Mouse (Mus musculus) ES-Bruce4 (cell line): Measurements from ENCODE around the gene Cenpb. TPM values are rescaled to one million over a fixed set of nuclear protein-coding genes. Genes with fewer than 3 reads are reported as not detected.

Experiments
- H3K27ac ChIP-seq: 2 replicates; pipeline ENCODE4 v1.5.1; 2012; ENCODE audit warnings: low read length, inconsistent platforms; ENCODE audit not compliant: insufficient read depth
- H3K27me3 ChIP-seq: 2 replicates; pipeline ENCODE4 v1.6.1; 2012; ENCODE audit warnings: mild to moderate bottlenecking, low read length, inconsistent platforms; ENCODE audit not compliant: control insufficient read depth, poor library complexity, insufficient read depth, severe bottlenecking
- H3K36me3 ChIP-seq: 2 replicates; pipeline ENCODE4 v1.6.1; 2012; ENCODE audit warnings: inconsistent platforms, mild to moderate bottlenecking, low read length, moderate library complexity; ENCODE audit not compliant: control insufficient read depth, poor library complexity, insufficient read depth, severe bottlenecking
- H3K4me1 ChIP-seq: one replicate; pipeline ENCODE4 v1.8.1; 2011; ENCODE audit warnings: low read length; ENCODE audit not compliant: control insufficient read depth, insufficient read depth
- H3K4me3 ChIP-seq: 2 replicates; pipeline ENCODE4 v1.5.1; 2011; ENCODE audit warnings: low read depth, mild to moderate bottlenecking, low read length
- H3K9ac ChIP-seq: 2 replicates; pipeline ENCODE4 v1.6.1; 2012; ENCODE audit warnings: low read depth, mild to moderate bottlenecking, inconsistent platforms; ENCODE audit not compliant: poor library complexity, severe bottlenecking
- H3K9me3 ChIP-seq: replicated peaks from 2 replicates; pipeline ENCODE4 v1.6.1; 2012; ENCODE audit warnings: mild to moderate bottlenecking, low read length, inconsistent platforms; ENCODE audit not compliant: control insufficient read depth, poor library complexity, insufficient read depth, severe bottlenecking
- CTCF ChIP-seq: IDR thresholded peaks from one replicate; pipeline ENCODE4 v1.8.1; 2011; ENCODE audit warnings: low read depth, low read length
- EP300 ChIP-seq: IDR thresholded peaks from 2 replicates; pipeline ENCODE4 v1.6.1; 2011; ENCODE audit warnings: low read depth, low read length; ENCODE audit not compliant: insufficient read depth
- POLR2A ChIP-seq: IDR thresholded peaks from one replicate; pipeline ENCODE4 v1.8.1; 2011; ENCODE audit warnings: low read length; ENCODE audit not compliant: insufficient read depth
- polyA plus RNA-seq: library from polyadenylated mRNA; stranded (reverse); fragments of >200 nt; gene quantifications from 2 replicates; pipeline ENCODE4 v1.2.4, GENCODE M21; 2011; ENCODE audit warnings: low read depth; ENCODE audit not compliant: missing spikeins, insufficient read depth, insufficient read length

The Cenpb gene
- polyA plus RNA-seq, 1 experiment: 12.2 TPM

DNA sequence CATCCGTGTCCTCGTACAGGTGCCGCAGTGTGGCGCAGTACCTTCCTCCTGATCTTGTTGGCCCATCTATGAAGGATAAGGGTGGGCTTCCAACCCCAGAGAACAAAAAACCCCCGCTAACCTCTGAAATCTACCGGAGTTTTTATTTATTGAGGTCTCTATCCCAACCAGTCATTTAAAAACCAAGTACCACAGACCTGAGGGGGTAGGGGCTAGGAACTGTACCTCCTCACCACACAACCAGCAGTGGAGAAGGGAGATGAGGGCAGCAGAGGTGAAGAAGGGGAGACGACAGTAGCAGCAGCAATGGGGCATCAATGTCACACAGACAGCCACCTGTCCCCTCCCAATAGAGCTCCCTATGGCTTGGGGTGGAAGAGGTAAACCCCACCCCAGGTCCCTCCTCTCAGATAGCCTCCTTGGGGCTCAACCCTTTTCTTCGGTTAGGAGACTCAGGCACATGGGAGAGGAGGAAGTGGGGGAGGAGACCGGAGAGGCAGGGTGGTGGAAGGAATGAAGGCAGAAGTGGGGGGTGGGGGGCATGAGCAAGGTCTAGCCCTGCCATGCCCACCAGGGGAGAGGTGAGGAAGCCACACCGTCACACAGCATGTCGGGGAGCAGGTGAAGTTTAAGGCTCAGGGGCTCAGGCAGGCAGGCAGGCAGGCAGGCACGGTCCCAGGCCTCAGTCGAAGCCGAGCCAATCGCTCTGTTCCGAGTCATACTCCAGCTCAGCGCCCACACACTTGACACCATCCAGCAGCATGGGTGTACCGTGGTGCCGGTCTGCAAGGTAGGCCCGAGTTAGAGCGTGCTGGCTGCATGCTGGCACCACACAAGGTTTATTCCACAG, 33.4 kb downstream of the Cenpb start:
- H3K9ac ChIP-seq: no peak overlapping the region
- H3K27me3 ChIP-seq: no peaks in the 10 kb centered on the region
- no peaks in the 10 kb centered on the region for H3K9me3 ChIP-seq
- TF ChIP-seq CTCF (no peak), EP300 (no peak), POLR2A (no peak)
- H3K4me3 ChIP-seq: no peak overlapping the region
- H3K4me1 ChIP-seq: no peaks in the 10 kb centered on the region
- peaks cover 30% of the 10 kb centered on the region for H3K36me3 ChIP-seq
- H3K27ac ChIP-seq: no peak overlapping the region

GRCm38 (mm10) chr2:131145536-131145935, 34.3 kb downstream of the Cenpb start:
- no peak for TF ChIP-seq POLR2A
- no peak for TF ChIP-seq CTCF
- no peak for TF ChIP-seq EP300
- Histone ChIP-seq H3K4me3 (no peak overlapping the region), H3K4me1 (no peaks in the 10 kb centered on the region), H3K27me3 (no peaks in the 10 kb centered on the region), H3K36me3 (peaks cover 23% of the 10 kb centered on the region), H3K9me3 (no peaks in the 10 kb centered on the region), H3K9ac (no peak overlapping the region), H3K27ac (no peak overlapping the region)

DNA sequence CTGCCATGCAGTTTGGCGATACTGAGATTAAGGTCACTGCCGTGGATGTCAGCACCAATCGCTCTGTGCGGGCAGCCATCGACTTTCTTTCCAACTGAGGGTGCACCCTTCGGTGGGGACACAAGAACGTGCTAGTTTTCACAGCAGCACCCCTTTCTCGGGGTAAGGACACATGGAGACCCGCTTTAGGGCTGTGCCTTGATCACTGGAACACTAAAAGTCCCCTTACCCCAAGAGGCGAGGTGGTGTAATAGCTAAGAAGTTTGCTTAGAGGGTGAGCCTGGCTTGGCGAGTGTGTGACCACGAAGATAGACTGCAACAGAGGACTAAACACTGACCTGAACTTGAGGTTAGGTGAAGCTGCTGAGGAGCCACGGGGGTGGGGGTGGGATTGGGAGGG, 34.7 kb downstream of the Cenpb start:
- H3K9ac ChIP-seq: no peak overlapping the region; the same call in 1 of the 2 replicates
- TF ChIP-seq CTCF (no peak), POLR2A (no peak), EP300 (no peak)
- no peaks in the 10 kb centered on the region for H3K4me1 ChIP-seq
- no peaks in the 10 kb centered on the region for H3K27me3 ChIP-seq
- H3K9me3 ChIP-seq: no peaks in the 10 kb centered on the region
- H3K4me3 ChIP-seq: peak overlapping the region; percentile 59
- H3K36me3 ChIP-seq: peaks cover 23% of the 10 kb centered on the region
- H3K27ac ChIP-seq: no peak overlapping the region

DNA sequence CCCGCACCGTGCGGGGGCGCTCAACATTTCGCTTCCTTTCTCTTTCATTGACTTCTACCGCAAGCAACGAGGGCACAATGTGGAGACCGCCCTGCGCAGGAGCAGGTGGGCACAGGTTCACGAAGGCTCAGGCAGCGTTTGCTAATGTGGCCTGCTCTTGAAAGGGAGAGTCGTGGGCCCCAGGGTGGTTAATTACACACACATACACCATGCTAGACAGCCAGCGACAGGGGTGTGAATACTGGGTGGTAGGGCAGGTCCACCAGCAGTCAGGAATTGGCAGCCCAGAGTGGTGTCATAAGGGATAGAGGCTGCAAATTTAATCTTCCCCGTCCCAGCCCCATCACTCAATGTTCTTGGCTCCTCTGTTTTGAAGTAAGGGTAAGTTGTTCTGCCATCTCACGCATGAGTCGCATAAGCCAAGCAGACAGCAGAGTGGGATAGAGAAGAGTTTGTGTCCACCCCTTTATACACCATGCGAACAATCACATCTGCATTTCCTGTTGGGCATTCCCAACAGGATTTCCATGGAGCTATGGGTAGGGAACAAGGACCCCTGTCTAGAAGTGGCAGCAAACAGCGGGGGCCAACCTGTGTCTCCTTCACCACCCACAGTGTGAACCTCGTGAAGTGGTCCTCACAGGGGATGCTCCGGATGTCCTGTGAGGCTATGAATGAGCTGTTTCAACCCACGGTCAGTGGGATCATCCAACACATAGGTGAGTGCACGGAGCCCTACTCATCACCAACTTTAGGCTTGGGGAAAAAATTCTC, 36.7 kb downstream of the Cenpb start:
- H3K27ac ChIP-seq: no peak overlapping the region
- no peaks in the 10 kb centered on the region for H3K4me1 ChIP-seq
- H3K27me3 ChIP-seq: no peaks in the 10 kb centered on the region
- H3K9me3 ChIP-seq: no peaks in the 10 kb centered on the region
- H3K36me3 ChIP-seq: peaks cover 11% of the 10 kb centered on the region; the same call in 1 of the 2 replicates
- no peak for TF ChIP-seq CTCF
- no peak for TF ChIP-seq EP300
- TF ChIP-seq POLR2A: no peak
- 0 out of 2 replicates have a peak overlapping the region, but pooled peaks have one; percentile 3 for H3K4me3 ChIP-seq
- H3K9ac ChIP-seq: no peak overlapping the region

DNA sequence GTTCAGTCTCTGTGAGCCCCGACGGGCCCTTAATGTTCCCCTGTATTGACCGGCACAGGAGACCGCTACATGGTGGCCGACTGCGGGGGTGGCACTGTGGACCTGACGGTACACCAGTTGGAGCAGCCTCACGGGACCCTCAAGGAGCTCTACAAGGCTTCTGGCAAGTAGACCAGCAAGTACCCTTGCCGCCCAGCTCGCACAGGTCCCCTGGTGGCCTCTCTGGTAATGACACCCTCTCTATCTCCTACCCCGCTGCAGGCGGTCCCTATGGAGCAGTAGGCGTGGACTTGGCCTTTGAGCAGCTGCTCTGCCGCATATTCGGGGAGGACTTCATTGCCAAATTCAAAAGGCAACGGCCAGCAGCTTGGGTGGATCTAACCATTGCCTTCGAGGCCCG, 37.3 kb downstream of the Cenpb start:
- TF ChIP-seq CTCF: peak; percentile 52
- no peak for TF ChIP-seq POLR2A
- TF ChIP-seq EP300: 0 out of 2 replicates have a peak, but pooled peaks have one; percentile 11
- no peak overlapping the region for H3K27ac ChIP-seq

More for the DNA sequence above, 37.3 kb downstream of the Cenpb start:
- H3K9ac ChIP-seq: no peak overlapping the region
- H3K9me3 ChIP-seq: no peaks in the 10 kb centered on the region
- H3K27me3 ChIP-seq: no peaks in the 10 kb centered on the region
- peaks cover 6% of the 10 kb centered on the region; the same call in 1 of the 2 replicates for H3K36me3 ChIP-seq
- H3K4me1 ChIP-seq: no peaks in the 10 kb centered on the region
- H3K4me3 ChIP-seq: 0 out of 2 replicates have a peak overlapping the region, but pooled peaks have one; percentile 3
